Mouse (Mus musculus) layer of hippocampus, adult 2 months (tissue): ENCODE data around the gene Rad51b. TPM values are rescaled to one million over a fixed set of nuclear protein-coding genes. Genes with fewer than 3 reads are reported as not detected.

Experiments
- DNase-seq, 2 experiments: peaks; one replicate each; pipeline ENCODE4 v3.0.0; 2022; ENCODE audit warnings: low spot score in 2 of 2
- H3K27ac ChIP-seq: fragments of 200-600 bp; 2 replicates; pipeline ENCODE4 v1.8.1; 2022
- H3K4me3 ChIP-seq: fragments of 200-600 bp; 2 replicates; pipeline ENCODE4 v1.8.1; 2022; ENCODE audit warnings: mild to moderate bottlenecking
- CTCF ChIP-seq: fragments of 200-600 bp; conservative IDR thresholded peaks from 2 replicates; pipeline ENCODE4 v1.8.1; 2022; ENCODE audit warnings: antibody characterized with exemption, mild to moderate bottlenecking, moderate library complexity
- total RNA-seq, 2 experiments: library from RNA; stranded (reverse); gene quantifications; 2 replicates each; pipeline ENCODE4 v1.2.3; 2021

Gene Rad51b
- total RNA-seq, 2 experiments from 2014 or later, result 0.18 TPM; not detected in 1

DNA sequence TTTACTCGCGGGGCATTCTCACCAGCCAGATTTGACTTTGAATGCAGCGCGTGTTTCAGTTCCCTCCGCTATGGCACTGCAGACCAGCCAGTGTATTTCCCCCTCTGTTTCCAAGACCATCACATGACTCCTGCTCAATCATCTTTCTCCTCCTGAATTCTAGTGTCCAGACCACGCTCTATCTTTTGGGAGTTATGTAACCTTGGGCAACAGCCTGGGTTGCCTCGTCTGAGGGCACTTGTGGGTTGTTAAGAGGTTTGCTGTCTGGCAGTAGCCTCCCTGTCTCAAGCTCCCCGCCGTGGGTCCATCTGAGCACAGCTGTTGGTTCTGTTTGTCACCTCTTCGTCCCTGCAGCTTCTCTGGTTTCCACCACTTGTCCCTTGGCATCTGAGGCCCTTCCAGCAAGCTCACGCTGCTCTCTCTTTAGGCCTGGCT, 309.1 kb downstream of the Rad51b start:
- no peak for DNase-seq
- TF ChIP-seq CTCF, result no peak
- Histone ChIP-seq H3K4me3 (no peak overlapping the region), H3K27ac (no peak overlapping the region)

DNA sequence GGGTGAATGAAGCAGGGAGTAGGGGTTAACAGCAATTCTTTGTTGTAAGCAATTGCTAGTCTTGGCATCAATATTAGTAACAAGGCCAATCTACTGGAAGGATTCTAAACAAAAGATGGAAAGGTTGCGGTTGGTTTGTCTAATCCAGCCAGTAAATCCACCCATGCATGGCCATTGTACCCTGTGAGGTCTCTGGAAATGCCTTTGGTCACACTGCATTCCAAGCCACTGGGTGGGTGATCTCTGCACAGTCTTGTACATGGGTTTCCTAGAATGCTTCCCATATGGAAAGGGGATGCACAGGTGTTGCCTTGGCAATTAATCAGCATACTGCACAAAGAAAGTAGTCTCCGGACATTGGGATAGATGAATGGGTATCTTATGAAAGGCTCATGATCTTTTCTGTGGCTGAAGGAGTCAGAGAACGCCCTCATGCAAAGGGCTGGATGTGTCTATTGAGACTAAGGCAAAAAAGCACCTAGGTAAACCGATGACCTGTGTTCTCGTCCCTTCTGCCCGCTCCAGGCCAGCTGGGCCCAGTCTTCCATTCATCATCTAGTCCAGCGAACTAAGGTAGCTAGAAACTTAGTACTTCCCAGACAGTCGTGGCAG, 312.4 kb downstream of the Rad51b start:
- Histone ChIP-seq H3K27ac (no peak overlapping the region), H3K4me3 (no peak overlapping the region)
- no peak for TF ChIP-seq CTCF
- DNase-seq, result no peak

DNA sequence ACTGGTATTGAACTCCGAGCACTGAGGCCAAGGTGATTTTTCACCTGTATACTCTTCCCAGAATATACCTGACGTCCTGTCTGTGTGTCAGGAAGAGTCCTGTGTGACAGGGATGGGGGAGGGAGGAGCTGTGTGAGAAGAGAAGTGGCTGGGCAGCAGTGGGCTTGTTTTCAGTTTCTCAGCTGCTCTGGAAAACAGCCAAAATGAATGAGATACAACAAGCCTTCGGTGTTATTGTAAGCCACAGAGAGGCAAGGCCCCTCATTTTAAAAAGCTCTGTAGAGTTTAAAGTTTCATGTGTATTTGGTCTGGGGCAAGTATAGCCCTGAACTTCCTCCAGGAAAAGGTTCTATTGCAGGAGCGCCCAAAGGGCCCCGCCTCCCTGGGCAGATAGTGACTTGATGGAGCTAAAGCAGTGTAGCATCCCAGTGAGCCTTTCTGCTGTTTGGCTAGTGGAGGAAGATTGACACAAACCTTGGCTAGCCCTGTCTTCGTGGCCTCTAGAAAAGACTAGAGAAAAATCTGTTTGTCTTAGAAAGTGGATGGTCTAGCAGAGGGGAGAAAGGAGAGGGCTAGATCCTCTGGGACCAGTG, 313.5 kb downstream of the Rad51b start:
- no peak for DNase-seq
- H3K4me3 ChIP-seq, result no peak overlapping the region
- H3K27ac ChIP-seq, result no peak overlapping the region
- no peak for TF ChIP-seq CTCF

DNA sequence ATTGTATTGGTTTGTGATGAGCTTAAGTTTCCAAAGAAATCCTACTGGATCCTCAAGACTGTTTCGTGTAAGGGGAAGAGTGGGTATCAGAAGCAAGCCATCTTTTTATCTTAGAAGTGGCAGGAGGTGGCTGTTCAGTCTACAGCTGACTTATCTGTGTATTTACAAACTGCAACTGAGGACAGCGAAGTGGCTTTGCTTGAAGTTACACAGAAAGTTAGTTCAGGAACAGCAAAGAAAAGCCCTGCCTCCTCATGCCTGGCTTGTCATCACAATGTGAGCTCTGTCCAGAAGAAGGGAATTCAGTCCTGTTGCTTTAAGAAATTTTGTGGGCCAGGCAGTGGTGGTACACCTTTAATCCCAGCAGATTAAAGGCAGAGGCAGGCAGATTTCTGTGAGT, 314.6 kb downstream of the Rad51b start:
- Histone ChIP-seq H3K4me3 (no peak overlapping the region), H3K27ac (no peak overlapping the region)
- DNase-seq, result no peak
- no peak for TF ChIP-seq CTCF

DNA sequence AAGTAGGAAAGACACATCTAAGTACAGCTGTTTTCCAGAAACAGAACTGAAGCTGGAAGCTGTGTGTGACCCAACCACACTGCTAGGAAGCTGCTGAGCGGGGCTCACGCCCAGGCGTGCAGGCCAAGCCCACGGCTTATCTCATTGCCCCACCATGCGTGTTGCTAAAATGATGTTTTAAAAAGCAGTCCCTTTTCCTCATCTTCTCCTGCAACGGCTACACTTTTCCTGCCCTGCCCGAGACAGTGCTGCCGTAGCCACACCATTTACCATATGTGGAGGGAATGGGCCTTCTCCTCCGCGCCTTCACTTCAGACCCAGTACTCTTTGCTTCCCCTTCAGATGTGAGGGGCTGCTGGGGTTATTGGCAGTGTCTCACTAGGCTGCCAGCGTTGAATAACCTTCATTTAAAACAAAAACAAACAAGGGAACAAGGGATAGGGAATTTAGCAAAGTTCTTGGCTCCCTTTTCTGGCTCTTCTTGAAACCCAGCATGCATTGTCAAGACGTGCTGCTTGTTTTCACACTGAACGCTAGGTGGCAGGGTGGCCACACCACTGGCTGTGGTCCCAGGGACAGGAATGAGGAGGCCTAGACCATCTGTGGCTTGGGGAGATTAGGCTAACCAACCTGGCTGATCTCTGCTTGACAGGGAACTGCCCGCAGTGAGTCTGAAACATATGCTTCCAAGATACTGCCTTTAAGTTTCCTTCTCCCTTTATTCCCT, 315.4 kb downstream of the Rad51b start:
- peak; percentile 97 for TF ChIP-seq CTCF
- no peak overlapping the region for H3K4me3 ChIP-seq
- H3K27ac ChIP-seq, result peak overlapping the region; percentile 28
- peak; percentile 82 to 85 for DNase-seq

DNA sequence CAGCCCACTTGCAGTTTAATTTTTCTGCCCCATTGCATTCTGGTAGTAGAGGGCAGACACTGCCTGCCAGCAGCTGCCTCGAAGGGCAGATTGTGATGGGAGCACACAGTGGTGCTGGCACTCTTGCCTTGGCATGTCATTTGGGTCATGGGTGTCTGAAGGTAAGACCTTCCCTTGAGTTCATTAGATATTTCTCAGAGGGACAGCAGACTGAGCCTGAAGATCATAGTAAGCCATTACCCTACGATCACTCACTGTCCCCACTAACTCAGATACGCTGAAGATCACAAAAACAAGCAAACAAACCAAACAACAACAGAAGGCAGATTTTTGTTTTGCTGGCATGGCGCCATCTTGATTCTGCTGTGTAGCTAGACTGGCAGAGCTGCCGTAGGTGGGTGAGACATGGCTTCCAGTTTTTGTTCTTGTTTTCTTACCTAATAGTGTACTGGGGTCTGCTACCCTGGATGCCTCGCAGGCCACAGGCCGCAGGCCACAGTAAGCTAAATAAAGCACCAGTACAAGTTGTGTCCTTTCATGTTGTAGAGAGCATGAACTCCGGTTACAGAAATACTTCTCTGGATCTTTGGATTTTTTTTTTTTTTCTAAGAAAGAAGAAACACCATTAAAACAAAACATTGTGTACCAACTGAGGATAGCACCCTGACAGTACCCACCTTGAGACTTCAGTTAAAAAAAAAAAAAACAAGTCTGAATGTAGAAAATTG, 316.1 kb downstream of the Rad51b start:
- TF ChIP-seq CTCF, result no peak
- Histone ChIP-seq H3K4me3 (no peak overlapping the region), H3K27ac (peak overlapping the region; percentile 28)
- no peak for DNase-seq

DNA sequence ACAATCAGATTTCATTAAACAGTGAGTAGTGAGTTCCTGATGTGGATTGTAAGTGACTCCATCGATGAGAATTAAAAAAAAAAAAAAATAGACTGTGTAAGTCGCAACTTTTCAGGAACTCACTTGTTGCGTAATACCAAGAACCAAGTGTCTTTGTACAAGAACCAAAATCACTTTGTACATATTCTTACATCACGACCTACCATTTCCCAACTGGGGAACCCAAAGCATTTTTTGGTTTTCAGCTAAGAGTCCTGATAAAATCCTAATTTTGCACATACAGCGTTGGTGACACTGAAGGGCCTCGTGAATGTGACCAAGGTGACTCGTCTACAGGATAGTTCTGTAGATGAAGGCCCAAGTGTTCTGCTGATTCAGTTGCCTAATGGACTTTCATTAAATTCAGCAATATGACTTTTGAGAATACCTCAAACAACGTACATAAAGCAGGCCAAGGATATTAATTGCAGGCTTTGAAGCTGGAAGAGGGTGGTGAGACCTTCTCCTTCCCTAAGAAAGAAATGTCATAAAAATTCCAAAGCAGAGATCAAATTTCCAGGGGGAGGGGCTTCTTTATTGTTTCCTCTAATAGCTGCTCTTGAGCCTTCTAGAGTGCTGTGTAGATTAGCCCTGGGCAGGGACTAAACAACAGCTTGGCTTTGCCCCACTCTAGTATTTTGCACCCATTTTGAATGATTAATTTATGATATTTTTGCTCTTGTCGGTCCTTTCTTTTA, 316.9 kb downstream of the Rad51b start:
- H3K4me3 ChIP-seq, result no peak overlapping the region
- TF ChIP-seq CTCF, result no peak

DNA sequence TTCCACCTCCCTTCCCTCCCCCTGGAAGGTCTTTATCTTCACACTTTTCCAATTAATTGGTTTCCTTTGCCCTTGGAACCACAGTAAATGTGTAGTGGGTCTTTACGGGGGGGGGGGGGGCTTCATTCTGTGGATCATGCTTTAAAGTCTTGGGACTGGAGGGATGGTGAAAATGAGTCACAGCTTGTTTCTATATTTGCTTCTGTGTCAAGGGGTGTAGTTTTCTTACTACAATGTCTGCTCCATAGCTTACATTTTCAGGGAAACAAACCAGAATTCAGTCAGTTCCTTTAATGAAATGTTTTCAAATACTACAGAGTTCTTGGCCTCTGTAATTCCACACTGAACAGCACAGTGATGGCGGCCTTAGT, 317.5 kb downstream of the Rad51b start:
- DNase-seq, result no peak
- no peak for TF ChIP-seq CTCF
- Histone ChIP-seq H3K4me3 (no peak overlapping the region), H3K27ac (no peak overlapping the region)

More for the DNA sequence above, 316.9 kb downstream of the Rad51b start:
- no peak for DNase-seq
- H3K27ac ChIP-seq, result no peak overlapping the region

DNA sequence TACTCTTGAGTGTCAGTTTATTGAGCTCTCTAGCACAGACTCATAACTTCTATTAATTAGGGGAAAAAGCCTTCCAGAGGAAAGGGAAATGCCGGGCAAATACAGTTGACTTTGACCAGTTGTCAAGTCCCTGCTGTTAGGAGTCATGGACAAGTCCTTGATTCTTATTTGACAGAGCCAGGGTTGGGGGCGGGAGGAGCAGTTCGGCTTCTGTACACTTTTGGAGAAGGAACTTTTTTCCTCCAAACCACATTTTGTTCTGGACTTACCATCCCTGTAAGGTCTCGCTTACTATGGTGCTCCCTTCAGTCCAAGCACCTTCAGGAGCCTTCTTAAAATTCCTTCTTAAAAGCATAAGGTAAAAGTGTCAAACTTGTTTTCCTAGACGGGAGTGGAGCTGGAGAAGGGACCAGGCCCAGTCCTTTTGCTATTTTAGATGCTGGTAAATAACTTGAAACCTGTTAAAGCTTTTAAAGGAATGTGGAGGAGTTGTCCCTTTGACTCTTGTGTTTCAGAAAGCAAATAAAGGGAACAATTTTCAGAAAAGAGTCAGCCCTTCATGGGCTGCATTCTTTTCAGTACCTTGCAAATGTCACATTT, 318.7 kb downstream of the Rad51b start:
- no peak overlapping the region for H3K27ac ChIP-seq
- no peak for DNase-seq
- H3K4me3 ChIP-seq, result no peak overlapping the region
- TF ChIP-seq CTCF, result no peak

DNA sequence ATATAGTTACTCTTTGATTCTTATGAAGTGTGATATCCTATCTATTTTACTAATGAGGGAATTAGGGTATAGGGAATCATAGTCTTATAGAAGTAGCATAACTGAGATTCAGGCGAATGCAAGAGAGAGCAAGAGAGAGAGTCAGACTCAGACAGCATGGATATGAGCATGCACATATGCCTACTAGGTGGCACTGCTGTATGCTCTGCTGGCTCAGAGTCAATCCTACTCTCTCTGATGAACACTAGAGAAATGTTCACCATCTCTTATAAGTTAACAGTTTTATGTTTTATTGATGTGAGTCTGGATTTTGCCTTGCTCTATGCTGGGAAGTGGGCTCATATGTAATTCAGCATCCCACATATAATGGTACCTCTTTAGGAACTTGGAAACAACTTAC, 321.9 kb downstream of the Rad51b start:
- peak; percentile 36 for TF ChIP-seq CTCF
- no peak for DNase-seq
- no peak overlapping the region for H3K4me3 ChIP-seq
- H3K27ac ChIP-seq, result no peak overlapping the region

DNA sequence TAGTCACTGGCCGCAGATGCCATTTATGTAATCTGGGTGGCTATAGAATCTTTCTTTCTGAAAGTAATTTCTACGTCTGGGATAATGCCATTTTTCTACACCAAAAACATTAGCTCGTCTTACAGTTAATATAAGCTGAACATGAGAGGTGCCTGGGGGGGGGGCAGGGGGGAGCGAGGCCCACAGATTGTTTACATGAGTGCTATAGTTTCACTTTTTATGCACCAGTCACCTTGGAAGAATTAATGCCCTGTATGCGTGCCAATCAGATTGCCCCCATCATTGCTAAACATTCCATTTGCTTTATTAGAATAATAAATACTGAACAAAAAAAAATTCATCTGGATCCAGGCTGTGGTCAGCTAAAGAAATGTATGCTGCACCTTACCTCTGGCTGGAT, 323.6 kb downstream of the Rad51b start:
- no peak for TF ChIP-seq CTCF
- no peak overlapping the region for H3K4me3 ChIP-seq
- no peak for DNase-seq
- H3K27ac ChIP-seq, result no peak overlapping the region

DNA sequence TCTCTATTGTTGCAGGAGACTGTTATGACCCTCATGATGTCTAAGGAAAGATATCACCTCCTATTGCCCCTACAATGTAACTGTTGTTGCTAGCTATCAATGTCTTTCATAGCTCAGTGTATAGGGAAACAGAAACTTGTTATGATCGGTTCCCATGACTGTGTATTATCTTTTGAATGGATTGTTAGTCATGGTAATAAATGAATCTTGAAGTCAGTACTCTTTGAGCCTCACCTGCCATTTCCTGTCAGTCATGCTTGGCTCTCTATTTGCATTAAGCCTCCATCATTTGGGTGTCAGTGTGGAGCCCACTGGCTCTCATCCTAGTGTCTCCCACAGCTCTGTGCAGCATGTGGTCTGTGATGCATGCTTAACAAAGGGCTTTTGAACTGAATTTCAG, 326.2 kb downstream of the Rad51b start:
- Histone ChIP-seq H3K4me3 (no peak overlapping the region), H3K27ac (no peak overlapping the region)
- no peak for DNase-seq
- no peak for TF ChIP-seq CTCF
